Mouse (Mus musculus) heart, postnatal 4 days (tissue): ENCODE measurements at regions not wholly inside any gene's neighbourhood (a gene's known extent, or its start where the extent isn't known, plus 50 kb on each side); places are given as distances from the start of the nearest gene placed in this dataset.

Experiments
- DNase-seq: peaks from one replicate; pipeline ENCODE4 v3.0.0; 2021

DNA sequence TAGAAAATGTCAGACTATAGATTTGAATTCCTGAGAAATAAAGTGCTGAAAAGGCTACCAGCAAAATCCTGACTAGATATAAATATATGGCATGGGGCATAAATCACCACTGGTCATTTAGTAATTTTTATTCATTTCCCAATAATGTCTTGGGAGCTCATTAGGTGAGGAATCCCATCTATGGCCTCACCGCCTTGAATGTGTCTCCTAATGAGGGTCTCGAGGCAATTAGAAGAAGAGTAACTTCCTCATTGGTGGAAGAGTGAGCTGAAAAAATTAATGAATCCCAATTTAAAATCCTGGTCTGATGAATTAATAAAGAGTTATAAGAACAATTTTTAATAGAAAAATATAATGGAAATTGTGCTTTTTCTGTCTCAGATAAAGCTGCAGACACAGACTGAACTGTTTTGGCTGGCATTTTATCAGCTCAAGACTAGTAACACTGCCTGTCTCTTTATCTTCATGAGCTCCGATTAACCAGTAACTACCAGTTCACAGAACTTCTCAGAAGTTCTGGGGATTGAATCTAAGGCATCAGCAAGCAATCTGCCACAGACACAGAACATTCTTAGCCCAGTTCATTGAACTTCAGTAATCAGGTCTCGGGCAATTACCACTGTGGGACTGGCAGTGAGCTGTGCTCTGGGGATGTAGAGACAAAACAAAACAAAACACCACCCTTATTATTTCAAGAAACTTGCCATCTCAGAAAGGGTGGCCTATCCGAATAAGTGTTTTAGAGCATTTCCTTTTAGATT lies 170.7 kb downstream of the Plpp3 start:
- DNase-seq: no peak

DNA sequence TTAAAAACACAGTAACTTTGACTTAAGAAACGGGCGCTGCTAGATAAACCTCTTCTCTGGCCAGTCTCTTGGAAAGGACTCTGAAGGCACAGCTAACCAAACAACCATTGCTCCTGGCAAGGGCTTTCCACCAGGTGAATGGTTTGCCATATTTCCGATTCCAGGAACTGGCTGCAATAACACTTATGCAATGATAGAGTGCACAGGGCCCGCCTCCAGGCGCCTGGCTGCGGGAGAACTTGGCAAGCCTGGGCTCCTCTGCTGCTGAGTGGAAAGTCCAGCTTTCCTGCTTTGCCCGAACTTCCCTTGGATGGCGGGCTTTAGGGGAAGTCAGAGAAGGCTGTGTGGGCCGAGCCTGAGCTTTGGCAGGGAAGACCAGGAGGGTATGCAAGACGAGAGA lies 171.6 kb downstream of the Plpp3 start:
- peak; percentile 74 for DNase-seq

DNA sequence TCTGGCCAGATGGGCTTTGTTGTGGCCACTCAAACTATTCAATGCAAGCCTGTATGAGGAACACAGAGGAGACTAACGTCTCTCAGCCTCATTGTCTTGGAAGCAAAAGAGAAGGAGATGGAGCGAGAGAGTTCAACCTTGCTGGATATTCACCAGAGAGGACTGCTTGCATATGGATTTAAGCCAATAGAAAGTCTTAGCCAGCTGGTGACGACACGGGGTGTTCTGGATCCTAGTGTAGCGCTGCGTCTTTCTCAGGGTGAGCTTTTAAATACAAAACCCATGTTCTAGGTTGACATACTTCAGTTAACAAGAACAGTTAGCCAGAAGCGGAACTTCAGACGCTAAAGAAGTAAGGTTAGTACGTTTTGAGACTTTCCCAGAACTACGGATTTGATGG lies 174.9 kb downstream of the Plpp3 start:
- DNase-seq: no peak

DNA sequence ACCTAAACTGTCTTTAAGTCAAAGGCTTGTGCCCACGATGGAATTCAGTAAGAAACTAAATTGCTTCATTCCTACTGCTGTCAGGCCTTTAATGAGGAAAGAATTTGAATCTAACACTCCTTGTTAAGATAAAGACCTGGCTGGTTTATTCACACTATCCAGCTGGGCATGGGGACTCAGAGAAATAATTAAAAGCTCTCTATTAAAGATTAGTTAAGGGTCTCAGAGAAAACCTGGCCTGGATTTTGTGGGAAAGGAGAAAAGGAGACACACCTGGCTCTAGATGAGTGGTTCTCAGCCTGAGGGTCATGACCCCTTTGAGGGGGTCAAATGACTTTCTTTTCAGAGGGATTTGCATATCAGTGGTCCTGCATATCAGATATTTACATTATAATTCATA lies 178.7 kb downstream of the Plpp3 start:
- DNase-seq: no peak

DNA sequence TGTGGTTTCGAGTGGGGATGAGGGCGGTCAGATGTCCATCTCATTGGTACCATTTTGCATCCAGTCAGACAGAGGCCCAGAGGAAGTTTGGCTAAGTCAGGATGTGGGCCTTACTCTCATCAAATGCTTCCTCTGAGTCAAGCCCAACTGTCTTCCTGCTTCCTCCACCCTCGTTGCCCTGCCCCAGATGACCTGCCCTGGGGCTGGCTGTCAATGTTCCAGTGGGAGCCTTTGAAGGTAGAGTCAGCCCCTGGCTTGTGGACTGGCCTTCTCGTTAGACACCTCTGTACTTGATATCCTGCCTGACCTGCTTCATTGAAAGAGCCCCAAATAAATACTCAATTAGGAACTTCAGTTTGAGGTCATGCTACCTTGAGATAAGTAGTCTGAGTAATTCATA lies 179.4 kb downstream of the Plpp3 start:
- DNase-seq: no peak

DNA sequence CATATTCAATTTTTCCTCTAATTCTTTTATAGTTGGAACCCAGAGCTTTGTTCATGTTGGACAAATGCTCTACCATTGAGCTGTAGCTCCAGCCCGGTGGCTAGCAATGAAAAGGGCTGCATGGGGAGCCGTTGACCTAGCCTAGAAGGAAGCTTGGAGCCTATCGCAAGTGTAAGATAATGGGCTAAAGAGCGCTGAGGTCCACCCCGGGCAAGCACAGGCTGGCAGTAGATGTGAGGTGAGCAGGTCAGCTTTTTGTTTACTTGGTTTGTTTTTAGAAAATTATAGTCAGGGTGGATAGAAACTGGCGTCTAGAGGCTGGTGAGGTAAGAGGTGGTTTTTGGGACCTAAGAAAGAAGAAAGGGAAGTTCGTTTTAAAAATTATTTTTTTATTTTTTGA lies 181.0 kb downstream of the Plpp3 start:
- DNase-seq: no peak

DNA sequence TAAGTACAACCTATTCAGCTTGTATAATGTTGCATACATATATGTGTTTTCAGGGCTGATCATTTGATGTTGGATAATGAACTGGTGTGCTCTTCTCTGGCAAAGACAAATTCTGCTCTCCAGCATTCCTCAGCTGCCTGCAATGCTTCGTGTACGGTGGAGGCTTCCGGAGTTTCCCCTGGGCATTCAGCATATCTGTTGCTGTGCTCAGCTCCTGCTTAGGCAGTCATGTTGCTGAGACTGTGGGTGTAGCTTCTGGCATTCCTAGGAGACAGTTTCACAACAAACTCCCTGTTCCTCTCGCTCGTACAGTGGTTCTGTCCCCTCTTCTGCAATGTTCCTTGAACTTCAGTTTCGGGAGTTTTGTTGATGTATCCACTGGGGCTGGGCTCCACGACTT lies 181.7 kb downstream of the Plpp3 start:
- DNase-seq: peak; percentile 49

DNA sequence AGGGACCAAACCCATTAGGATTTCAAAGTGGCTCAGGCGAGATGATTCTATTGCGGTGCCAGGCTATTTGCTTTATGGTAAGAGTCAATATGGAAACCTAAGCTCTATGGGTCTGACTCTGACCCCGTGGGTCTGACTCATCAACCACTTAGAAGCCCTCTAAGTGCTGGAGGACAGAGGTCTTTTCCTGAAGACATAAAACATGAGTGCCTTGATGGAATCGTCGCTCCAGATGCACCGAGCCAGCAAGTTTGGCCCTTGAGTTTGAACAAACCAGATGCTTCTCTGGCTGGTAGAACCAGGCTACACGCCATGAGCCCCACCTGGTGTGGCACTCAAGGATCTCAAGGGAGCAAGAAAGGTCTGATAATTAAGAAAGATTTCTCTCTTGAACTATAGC lies 184.1 kb downstream of the Plpp3 start:
- no peak for DNase-seq

DNA sequence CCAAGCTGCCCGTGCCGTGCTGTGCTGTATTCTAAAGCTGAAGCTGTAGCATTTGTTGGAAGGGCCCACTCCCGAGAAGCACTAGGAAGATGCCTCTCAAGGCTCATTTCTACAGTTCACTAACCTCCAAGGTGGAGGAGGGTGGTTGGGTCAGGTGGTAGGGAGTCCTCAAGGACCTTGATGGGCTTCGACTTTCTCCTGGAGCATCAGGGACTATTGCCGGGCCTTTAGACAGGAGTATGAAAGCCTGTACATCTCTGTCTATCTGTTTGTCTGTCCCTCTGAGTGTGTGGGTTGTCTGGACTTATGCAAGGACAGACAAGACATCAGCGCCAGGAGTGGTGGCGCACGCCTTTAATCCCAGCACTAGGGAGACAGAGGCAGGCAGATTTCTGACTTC lies 189.7 kb downstream of the Plpp3 start:
- DNase-seq: no peak

DNA sequence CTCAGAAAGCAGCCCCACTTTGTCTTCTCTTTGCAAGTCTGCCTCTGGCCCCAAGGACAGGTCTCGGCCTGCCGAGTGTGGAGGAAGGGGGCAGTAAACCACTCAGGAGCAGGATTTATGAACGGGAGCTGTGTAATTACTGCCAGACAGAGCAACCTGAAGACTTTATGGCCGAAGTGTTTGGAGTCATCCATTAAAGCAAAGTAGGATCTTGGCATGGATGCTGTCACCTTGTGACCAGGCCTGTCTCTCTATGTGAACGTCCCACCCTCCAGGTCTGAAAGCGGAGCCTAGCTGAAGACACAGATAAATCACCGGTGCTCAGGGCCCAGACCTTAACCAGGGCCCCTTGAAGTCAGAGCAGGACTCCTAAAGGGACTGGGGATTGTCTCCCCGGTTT lies 190.8 kb downstream of the Plpp3 start:
- DNase-seq: no peak

DNA sequence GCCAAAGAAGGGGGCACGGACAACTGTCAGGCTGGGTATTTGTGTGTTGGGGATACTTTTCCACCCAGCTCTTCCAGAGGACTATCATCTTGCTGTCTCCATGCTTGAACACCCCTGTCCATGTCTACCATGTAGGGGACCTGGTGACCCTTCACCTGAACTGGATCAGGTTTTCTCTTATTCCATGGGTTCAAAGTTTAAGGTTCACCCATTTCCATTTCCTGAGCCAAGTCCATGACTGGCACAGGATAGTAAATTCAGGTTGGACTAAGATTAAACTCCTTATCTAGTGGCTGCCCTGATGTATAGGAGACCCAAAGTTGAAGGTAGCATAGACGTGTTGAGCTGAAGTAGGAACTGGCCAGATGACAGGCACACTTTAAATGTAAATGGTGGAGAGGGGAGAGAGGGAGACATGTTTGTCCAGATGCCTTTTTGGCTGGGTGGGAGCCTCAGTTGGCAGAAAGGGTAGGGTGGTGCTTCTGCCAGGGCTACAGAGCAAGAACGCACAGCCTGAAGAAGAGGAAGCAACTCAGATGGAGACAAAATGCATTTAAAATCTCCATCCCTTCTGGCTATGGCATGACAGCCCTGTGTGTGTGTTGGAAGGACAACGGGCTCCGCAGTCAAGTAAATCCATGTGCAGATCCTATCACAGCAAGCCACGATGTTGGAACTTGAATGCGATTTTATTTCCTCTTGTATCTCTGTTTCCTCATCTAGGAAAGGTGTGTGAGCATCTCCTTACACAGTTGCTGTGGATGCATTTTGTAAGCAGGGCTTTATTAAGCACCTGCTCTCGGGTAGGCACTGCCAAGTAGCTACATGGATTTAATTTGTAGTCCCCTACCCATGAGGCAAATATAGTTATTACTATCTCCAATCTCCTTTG lies 192.4 kb downstream of the Plpp3 start:
- no peak for DNase-seq

DNA sequence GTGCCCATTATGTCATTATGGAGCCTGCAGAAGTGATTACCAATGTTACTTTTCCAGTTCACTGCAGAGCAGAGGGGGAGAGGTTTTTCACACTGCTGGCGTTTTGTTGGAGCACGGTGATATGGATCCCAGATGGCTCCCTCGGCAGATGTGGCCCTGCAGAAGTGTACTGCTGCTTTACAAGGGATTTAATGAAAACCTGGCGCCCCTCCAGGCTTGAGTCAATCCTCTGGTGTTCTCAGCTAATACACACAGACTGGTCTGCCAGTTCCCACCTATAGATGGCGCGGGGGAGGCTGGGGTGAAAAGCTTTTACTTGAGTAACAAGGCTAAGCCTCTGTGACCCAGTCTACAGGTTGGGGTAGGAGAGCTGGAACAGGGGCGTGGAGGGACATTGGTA lies 195.2 kb downstream of the Plpp3 start:
- peak; percentile 72 for DNase-seq

DNA sequence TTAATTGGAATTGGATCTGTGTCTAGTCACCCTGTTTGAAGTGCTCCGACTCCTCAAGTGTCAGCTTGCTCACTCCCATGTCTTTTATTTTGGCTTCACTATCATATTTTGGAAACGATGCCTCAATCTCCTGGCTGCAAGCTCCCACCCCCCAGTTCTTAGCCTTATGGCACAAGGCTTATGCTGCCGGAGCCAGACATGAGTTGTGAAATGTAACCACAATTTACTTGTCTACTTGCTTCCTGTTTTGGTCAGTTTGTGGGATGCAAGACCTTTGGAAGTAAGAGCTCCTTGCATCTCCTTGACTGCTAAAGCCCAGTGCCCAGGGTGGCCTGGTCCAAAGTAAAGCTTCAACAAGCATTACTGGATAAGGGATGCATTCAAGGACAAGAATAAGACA lies 195.8 kb downstream of the Plpp3 start:
- no peak for DNase-seq

DNA sequence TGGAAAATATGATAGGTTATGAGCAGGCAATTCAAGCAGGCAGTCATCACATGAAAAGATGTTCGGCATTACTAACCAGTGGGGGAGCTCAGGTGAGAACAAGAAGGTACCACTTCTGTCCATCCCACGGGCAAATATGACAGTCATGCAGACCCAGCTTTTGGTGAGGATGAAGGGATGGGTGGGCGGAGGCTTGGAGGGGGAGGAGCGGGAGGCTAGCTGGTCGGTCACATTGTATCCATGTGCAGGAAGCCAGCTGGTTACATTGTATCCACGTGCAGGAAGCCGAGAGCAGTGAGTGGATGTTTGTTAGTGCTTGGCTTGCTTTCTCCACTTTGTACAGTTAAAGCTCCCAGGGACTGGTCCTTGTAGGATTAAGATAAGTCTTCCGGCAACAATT lies 196.9 kb downstream of the Plpp3 start:
- DNase-seq: no peak

DNA sequence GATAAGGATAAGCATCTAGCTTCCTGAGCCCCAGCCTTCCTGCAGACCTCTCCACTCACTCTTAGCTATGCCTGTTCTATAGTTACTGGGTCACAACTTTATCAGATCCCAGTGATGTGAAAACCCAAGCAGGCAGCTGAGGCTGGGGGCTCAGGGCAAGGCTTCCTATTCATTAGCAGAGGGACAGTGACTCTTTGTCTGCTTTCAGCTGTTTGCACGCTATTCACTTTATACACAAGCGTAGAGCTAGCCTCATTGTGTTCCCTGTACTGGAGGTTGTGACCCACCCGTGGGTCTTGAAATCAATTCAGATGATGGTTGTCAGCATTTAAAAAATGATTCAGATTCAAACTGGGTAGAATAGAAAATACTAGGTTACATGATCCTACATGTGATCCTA lies 199.5 kb downstream of the Plpp3 start:
- no peak for DNase-seq

DNA sequence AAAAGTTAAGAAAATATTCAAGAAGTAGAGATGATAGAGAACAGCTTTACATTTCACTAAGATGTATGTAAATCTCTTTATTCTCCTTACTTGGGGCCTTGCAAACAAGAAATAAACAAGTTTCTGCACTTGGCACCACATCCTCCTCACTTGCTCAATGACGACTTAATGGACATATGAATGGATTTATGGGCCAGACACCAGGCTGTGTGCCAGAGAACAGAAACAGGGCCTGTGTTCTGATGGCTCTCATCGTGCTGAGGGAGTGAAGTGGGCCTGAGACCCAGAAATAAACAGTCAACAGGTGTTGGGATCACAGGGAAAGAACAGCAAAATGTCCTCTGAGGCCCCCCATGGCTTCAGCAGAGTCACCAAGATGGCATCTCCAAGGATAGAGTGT lies 201.6 kb downstream of the Plpp3 start:
- no peak for DNase-seq

DNA sequence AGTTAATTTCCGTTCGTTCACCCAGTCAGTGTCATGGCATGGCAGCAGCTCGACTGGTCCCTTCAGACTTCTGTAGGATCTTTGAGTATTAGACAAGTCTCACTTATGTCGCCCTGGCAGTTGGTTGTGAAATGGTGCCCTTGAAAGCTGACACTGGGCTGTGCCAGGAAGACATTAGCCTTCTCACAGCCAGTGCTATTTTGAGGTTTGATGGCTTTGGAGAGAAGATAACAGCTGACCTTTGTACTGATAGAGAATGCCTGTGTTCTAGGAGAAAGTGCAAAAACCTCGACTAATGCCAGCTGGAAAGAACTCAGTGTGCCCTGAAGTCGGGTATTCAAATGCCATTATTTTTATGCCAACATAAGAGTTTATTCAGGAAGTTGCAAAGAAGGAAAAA lies 207.3 kb downstream of the Plpp3 start:
- peak; percentile 39 for DNase-seq

DNA sequence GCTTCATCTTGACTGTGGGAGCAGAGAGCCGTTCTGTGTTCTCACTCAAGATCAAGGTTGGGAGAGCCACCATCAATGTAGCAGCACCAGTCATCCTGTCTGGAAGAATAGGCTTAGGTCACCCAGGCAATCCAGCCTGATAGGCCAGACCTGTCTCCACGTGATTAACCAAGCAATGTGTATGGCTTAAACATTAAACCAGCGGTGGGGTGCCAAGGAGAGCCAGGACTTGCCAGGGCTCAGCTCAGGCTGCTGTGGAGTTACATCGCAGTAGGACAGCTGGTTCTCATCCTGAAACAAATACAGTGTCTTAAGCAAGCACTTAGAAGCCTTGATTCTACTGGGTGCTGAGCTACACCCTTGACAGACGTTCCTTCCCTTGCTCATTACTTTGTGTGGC lies 207.9 kb downstream of the Plpp3 start:
- DNase-seq: peak; percentile 10

DNA sequence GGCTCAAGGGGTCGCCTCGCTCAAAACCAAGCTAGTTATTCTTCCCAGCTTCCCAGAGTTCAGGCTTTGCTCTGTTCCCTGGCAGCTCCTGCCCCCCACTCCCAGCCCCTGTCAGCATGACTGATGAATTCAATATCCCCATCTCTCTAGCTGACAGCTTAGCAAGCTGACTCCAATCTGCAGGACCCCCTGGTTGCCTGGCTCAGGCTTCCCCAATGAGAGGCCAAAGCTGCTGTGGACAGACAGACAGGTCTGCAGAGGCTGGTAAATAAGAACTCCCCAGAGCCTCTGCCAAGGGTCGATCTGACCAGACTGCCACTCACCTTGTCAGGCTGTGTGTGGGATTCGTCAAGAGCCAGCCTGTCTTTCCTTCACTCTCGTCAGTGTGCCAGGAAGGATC lies 219.4 kb downstream of the Plpp3 start:
- DNase-seq: no peak

DNA sequence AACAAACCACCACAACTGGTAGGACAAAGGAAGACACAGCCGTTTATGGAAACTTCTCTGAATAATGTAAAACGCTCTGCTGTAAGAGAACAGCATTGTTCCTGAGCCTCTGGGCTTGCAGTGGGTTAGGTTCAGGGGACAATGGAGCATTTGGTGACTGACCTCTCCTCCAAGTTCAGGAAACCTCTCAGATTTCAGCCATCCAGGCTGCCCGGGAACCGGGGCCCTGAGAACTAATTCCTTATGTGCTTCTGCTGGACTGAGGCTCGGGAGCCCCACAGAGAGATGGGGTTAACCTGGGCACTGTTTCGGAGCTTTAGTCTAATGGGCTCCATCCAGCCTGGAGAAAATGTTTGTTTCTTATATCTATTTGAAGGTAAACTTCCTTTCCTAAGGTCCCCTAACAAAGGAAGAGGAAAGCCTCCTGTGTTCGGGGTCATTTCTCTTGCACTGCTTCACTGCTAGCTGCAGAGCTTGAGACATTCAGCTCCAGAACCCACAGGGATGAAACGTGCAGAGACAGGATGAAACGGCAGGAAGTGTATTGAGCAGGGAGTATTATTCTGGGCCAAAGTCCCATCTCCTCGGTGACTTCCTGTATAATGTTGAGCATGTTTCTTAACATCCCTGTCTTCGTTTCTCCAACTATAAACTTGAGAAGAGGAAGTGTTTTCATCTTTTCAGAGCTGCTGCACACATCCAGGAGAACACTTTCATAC lies 220.5 kb downstream of the Plpp3 start:
- DNase-seq: no peak

DNA sequence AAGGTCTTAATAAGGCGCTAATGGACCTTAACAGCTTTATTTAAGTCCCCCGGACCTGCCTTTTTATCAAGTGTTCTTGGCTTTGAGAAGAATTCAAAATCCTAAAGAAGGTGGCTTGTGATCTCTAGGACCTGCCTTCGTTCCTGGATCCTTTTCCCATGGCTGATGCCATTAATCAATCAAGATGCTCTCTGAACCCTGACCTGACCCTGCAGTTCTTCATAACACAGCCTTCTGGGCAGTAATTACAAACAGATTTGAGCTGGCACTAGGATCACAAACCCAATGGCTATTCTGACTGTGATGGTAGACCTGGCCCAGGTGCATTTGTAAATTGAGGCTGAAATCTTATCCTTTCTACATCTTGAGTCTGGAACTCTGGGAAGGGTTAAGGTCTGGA lies 227.7 kb downstream of the Plpp3 start:
- DNase-seq: no peak

DNA sequence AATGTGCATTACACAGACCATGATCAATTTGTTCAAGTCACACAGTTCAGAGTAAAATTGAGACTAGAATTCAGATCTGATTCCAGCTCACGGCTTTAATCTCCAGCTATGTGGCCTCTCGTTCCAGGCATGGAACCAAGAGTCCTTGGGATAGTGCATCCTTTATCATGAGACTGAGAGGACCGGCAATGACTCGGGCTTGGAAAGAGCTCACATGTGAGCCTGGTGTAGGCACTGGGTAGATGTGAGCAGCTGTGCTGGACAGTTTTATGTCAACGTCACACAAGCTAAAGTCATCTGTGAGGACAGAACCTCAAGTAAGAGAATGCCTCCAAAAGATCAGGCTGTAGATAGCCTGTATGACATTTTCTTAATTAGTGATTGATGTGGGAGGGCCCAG lies 228.3 kb downstream of the Plpp3 start:
- no peak for DNase-seq

DNA sequence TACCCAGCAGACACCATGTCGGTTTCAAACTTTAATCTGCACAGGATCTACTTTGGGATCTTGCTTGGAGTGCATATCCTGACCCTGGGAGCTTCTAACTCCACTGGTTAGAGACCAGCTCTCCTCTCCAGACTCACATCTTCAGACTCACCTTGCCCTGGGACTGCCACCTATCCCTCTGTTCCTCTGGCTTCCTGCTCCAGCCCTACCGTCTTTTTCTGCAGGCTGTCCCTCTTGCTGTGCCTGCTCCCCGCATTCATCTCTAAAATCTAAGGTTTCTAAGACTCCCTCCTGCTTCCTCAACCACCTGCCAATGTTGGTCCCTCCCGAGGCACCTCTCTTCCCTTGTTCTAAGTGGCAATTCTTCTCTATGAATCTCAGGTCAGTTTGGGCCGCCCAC lies 233.2 kb downstream of the Plpp3 start:
- peak; percentile 67 for DNase-seq
